Mouse (Mus musculus): Measurements from ENCODE around the gene Olfr1477. TPM values are rescaled to one million over a fixed set of nuclear protein-coding genes. Genes with fewer than 3 reads are reported as not detected.
"Not testable (repeated sequence)": the region's sequence is repeated elsewhere in the genome, so short reads cannot be mapped to it uniquely, and the experiment has no call there.

Gene Olfr1477
- not detected in 2 replicates for polyA plus RNA-seq (2012; rRNA removed)

- Histone ChIP-seq H3K36me3 (ENCODE audit: control insufficient read depth, insufficient read depth, low read length) (no peaks in the 10 kb centered on the region), H3K4me3 (ENCODE audit: low read depth, low read length) (no peak within 1 kb of the TSS), H3K4me1 (ENCODE audit: control insufficient read depth, insufficient read depth, insufficient read length, low read length) (no peaks in the 10 kb centered on the region), H3K27me3 (ENCODE audit: control insufficient read depth, insufficient read depth, low read length) (no peaks in the 10 kb centered on the region), H3K27ac (ENCODE audit: insufficient read depth, low read depth, low read length) (no peak within 1 kb of the TSS)
- TF ChIP-seq CTCF (IDR thresholded peaks at IDR 0.05; ENCODE audit: extremely low read depth, insufficient read length, insufficient replicate concordance, low read depth, low read length) (no peak), POLR2A (IDR thresholded peaks at IDR 0.05; ENCODE audit: low read depth, low read length) (no peak)
- WGBS: 61% methylated on average over 3 of the region's 3 CpGs
These were observed at the start of gene Olfr1477 for GRCm38 (mm10) chr19:13500246-13500645. Gene Olfr1477 (plus strand): TSS chr19:13500546.

DNA sequence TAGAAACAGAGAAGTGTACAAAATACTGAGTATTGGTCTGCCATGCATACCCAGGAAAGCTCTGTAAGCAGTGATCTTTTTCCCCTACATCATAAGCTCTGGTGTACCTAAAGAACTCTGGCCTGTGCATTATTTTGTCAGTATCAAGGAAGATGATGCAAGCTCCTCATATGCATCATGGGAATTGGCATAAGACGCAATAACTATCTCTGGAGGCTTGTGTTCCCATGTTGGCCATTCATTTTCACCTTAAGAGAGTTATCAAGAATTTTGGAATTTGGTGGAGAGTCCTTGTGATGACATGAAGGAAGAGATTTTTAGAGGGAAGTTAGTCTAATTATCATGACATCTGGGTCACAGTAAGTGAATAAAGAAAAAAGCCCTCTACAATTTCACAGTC, 44.4 kb upstream of the Olfr1477 start, which contains the start of gene Olfr1472:
Olfr1472 (minus strand) TSS at position 101 of the 400 bp plus-strand sequence.
- no peak within 1 kb of the TSS for H3K4me3 ChIP-seq (ENCODE audit: low read depth, low read length)
- no peak within 1 kb of the TSS for H3K27ac ChIP-seq (ENCODE audit: insufficient read depth, low read depth, low read length)
- H3K27me3 ChIP-seq (ENCODE audit: control insufficient read depth, insufficient read depth, low read length): no peaks in the 10 kb centered on the region
- no peaks in the 10 kb centered on the region for H3K36me3 ChIP-seq (ENCODE audit: control insufficient read depth, insufficient read depth, low read length)
- TF ChIP-seq POLR2A (IDR thresholded peaks at IDR 0.05; ENCODE audit: low read depth, low read length): no peak
- TF ChIP-seq CTCF (IDR thresholded peaks at IDR 0.05; ENCODE audit: extremely low read depth, insufficient read length, insufficient replicate concordance, low read depth, low read length): no peak
- WGBS: 68% methylated on average over 1 of the region's 1 CpGs
- H3K4me1 ChIP-seq (ENCODE audit: control insufficient read depth, insufficient read depth, insufficient read length, low read length): no peaks in the 10 kb centered on the region

DNA sequence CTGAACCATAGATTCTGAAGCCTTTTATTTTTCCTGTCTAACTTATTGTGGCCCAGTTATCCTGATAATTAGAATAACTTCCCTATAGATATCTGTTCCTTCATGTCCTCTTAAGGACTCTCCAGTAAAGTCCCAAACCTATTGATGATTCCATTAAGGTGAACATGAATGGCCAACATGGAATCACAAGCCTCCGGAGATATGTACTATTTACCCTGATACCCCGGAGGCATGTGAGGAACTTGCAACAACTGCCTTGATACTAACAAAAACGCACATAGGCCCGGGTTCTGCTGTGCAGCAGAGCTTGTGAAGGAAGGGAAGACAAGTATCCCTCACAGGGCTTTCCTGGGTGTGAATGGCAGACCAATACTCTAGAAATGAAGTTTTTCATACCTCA, 31.1 kb upstream of the Olfr1477 start, which contains the start of gene Olfr1474:
Olfr1474 (plus strand) TSS at position 301 of the 400 bp plus-strand sequence.
- H3K36me3 ChIP-seq (ENCODE audit: control insufficient read depth, insufficient read depth, low read length); H3K27me3 ChIP-seq (ENCODE audit: control insufficient read depth, insufficient read depth, low read length); H3K4me3 ChIP-seq (ENCODE audit: low read depth, low read length); H3K4me1 ChIP-seq (ENCODE audit: control insufficient read depth, insufficient read depth, insufficient read length, low read length); H3K27ac ChIP-seq (ENCODE audit: insufficient read depth, low read depth, low read length): not testable (repeated sequence)
- WGBS: 71% methylated on average over 4 of the region's 4 CpGs

DNA sequence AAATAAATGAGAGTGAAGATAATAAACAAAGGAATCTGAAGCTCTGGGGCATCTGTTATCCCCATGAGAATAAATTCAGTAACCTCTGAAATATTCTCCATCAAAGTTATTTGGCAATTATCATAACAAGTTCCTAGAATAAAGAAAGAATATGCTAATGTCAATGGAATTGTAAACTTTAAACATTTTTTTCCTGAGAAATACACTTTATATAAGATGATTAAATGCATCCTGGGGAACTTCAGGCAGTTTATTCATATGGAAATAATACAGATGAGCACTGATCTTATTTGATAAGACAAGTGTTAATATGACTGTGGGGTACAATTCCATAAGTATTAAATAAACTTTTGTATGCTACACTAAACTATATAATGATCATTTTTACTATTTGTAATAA, 20.2 kb upstream of the Olfr1477 start, which contains the start of gene Olfr1475:
Olfr1475 (minus strand) TSS at position 101 of the 400 bp plus-strand sequence.
- H3K36me3 ChIP-seq (ENCODE audit: control insufficient read depth, insufficient read depth, low read length): no peaks in the 10 kb centered on the region
- TF ChIP-seq CTCF (IDR thresholded peaks at IDR 0.05; ENCODE audit: extremely low read depth, insufficient read length, insufficient replicate concordance, low read depth, low read length): no peak
- no peak for TF ChIP-seq POLR2A (IDR thresholded peaks at IDR 0.05; ENCODE audit: low read depth, low read length)
- no peak within 1 kb of the TSS for H3K4me3 ChIP-seq (ENCODE audit: low read depth, low read length)
- no peaks in the 10 kb centered on the region for H3K4me1 ChIP-seq (ENCODE audit: control insufficient read depth, insufficient read depth, insufficient read length, low read length)
- no peak within 1 kb of the TSS for H3K27ac ChIP-seq (ENCODE audit: insufficient read depth, low read depth, low read length)
- no peaks in the 10 kb centered on the region for H3K27me3 ChIP-seq (ENCODE audit: control insufficient read depth, insufficient read depth, low read length)

DNA sequence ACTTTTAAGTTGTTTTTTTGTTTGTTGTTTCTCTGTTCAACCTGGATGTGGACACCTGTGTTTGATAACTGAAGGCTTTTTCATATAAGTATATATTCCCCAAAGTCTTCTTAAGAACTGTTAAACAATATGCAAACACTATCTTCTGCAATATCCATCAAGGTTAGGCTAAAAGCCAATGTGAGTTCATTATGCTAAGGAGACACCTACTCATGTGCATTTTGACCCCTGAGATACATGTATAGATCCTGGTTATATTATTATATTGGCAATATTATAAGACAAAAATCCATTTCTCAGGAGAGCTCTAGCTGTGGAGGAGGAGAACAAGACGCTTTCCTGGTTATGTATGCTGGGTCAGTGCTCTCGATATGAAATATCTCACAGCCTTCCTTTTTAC, 27.3 kb downstream of the Olfr1477 start, which contains the start of gene Olfr1480:
Olfr1480 (plus strand) TSS at position 301 of the 400 bp plus-strand sequence.
- no peak within 1 kb of the TSS for H3K4me3 ChIP-seq (ENCODE audit: low read depth, low read length)
- no peak within 1 kb of the TSS for H3K27ac ChIP-seq (ENCODE audit: insufficient read depth, low read depth, low read length)
- no peaks in the 10 kb centered on the region for H3K27me3 ChIP-seq (ENCODE audit: control insufficient read depth, insufficient read depth, low read length)
- TF ChIP-seq CTCF (IDR thresholded peaks at IDR 0.05; ENCODE audit: extremely low read depth, insufficient read length, insufficient replicate concordance, low read depth, low read length) (no peak), POLR2A (IDR thresholded peaks at IDR 0.05; ENCODE audit: low read depth, low read length) (no peak)
- H3K4me1 ChIP-seq (ENCODE audit: control insufficient read depth, insufficient read depth, insufficient read length, low read length): no peaks in the 10 kb centered on the region
- no peaks in the 10 kb centered on the region for H3K36me3 ChIP-seq (ENCODE audit: control insufficient read depth, insufficient read depth, low read length)
- 68% methylated on average over 2 of the region's 2 CpGs for WGBS

Other genes starting within 250 kb of the Olfr1477 start
- not detected in 2 replicates for gene Olfr1465, start 185.0 kb upstream of the Olfr1477 start, polyA plus RNA-seq (2012; rRNA removed)
- gene Olfr1466, start 161.7 kb upstream of the Olfr1477 start, polyA plus RNA-seq (2012; rRNA removed): not detected in 2 replicates
- not detected in 2 replicates for gene Olfr1467, start 138.3 kb upstream of the Olfr1477 start, polyA plus RNA-seq (2012; rRNA removed)
- gene Olfr1469, start 92.7 kb upstream of the Olfr1477 start, polyA plus RNA-seq (2012; rRNA removed): not detected in 2 replicates
- gene Olfr1471, start 57.1 kb upstream of the Olfr1477 start, polyA plus RNA-seq (2012; rRNA removed): not detected in 2 replicates
- gene Olfr1472, start 44.5 kb upstream of the Olfr1477 start, polyA plus RNA-seq (2012; rRNA removed): not detected in 2 replicates
- not detected in 2 replicates for gene Olfr1474, start 31.0 kb upstream of the Olfr1477 start, polyA plus RNA-seq (2012; rRNA removed)
- gene Olfr1475, start 20.4 kb upstream of the Olfr1477 start, polyA plus RNA-seq (2012; rRNA removed): not detected in 2 replicates
- not detected in 2 replicates for gene Olfr1480, start 27.4 kb downstream of the Olfr1477 start, polyA plus RNA-seq (2012; rRNA removed)
- gene Olfr1484, start 83.0 kb downstream of the Olfr1477 start, polyA plus RNA-seq (2012; rRNA removed): not detected in 2 replicates
- gene Olfr1487, start 116.8 kb downstream of the Olfr1477 start, polyA plus RNA-seq (2012; rRNA removed): not detected in 2 replicates
- gene Olfr1489, start 131.1 kb downstream of the Olfr1477 start, polyA plus RNA-seq (2012; rRNA removed): not detected in 2 replicates
- not detected in 2 replicates for gene Olfr1490, start 150.5 kb downstream of the Olfr1477 start, polyA plus RNA-seq (2012; rRNA removed)
- not detected in 2 replicates for gene Olfr1491, start 196.7 kb downstream of the Olfr1477 start, polyA plus RNA-seq (2012; rRNA removed)
- gene Olfr1493-ps1, start 222.7 kb downstream of the Olfr1477 start, polyA plus RNA-seq (2012; rRNA removed): not detected in 2 replicates
- not detected in 2 replicates for gene Olfr1494, start 239.2 kb downstream of the Olfr1477 start, polyA plus RNA-seq (2012; rRNA removed)

Data from small intestine, adult 2 months (tissue).